ENCODE assay signal across 8 mouse cellular contexts in genomic region chr1:189887518-189887917, GRCm38 (mm10). TPM values are rescaled to one million over a fixed set of nuclear protein-coding genes. Genes with fewer than 3 reads are reported as not detected.
DNase-seq lines count a peak whose midpoint lies in the region; ATAC-seq lines count a peak whose summit lies in the region.

No protein-coding gene starts in this region.

- no peak overlapping the region for H3K27ac ChIP-seq in forebrain, embryonic 15.5 days (replicated peaks)
- no peak overlapping the region for H3K27ac ChIP-seq in hindbrain, embryonic 12.5 days

- no peak overlapping the region for H3K4me2 ChIP-seq in forebrain, embryonic 15.5 days (replicated peaks)
- H3K4me2 ChIP-seq in hindbrain, embryonic 12.5 days (replicated peaks) = no peak overlapping the region

- H3K9ac ChIP-seq in forebrain, embryonic 15.5 days (replicated peaks) = no peak overlapping the region
- no peak overlapping the region for H3K9ac ChIP-seq in hindbrain, embryonic 12.5 days

- 27% methylated on average over 7 of the region's 7 CpGs for WGBS in forebrain, embryonic 15.5 days
- 33% methylated on average over 7 of the region's 7 CpGs for WGBS in hindbrain, embryonic 12.5 days

- peak; percentile 93 for DNase-seq in heart, adult 11 months
- no peak for DNase-seq in heart, postnatal 25 days (ENCODE audit: low spot score)
- peak; percentile 69 for DNase-seq in cerebellum, adult 11 months
- DNase-seq in layer of hippocampus, postnatal 36 days = peak; percentile 55 to 60
- peak; percentile 69 for DNase-seq in skeletal muscle tissue, adult 2 months (ENCODE audit: low read depth, low spot score)

- ATAC-seq in forebrain, embryonic 15.5 days (replicated peaks) = peak; percentile 66
- ATAC-seq in hindbrain, embryonic 12.5 days (ENCODE audit: low FRiP score) = peak; percentile 64
- ATAC-seq in megakaryocyte-erythroid progenitor cell, adult 5-6 weeks (replicated peaks; ENCODE audit: low FRiP score, low TSS enrichment, poor library complexity, severe bottlenecking) = peak; percentile 63

- no peaks in the 10 kb centered on the region for H3K4me1 ChIP-seq in forebrain, embryonic 15.5 days
- H3K4me1 ChIP-seq in hindbrain, embryonic 12.5 days = peaks cover 21% of the 10 kb centered on the region

- H3K9me3 ChIP-seq in forebrain, embryonic 15.5 days = no peaks in the 10 kb centered on the region
- H3K9me3 ChIP-seq in hindbrain, embryonic 12.5 days (replicated peaks) = no peaks in the 10 kb centered on the region

- intact Hi-C loops in heart, postnatal 25 days (cut with DNase I) = loop anchor here (1.0 to 5.0 kb wide), 3 partner anchors 35 to 910 kb away; partner anchors contain the start of gene Smyd2

- no peak overlapping the region for H3K4me3 ChIP-seq in forebrain, embryonic 15.5 days
- no peak overlapping the region for H3K4me3 ChIP-seq in hindbrain, embryonic 12.5 days

- H3K27me3 ChIP-seq in forebrain, embryonic 15.5 days = no peaks in the 10 kb centered on the region
- no peaks in the 10 kb centered on the region for H3K27me3 ChIP-seq in hindbrain, embryonic 12.5 days

- no peaks in the 10 kb centered on the region for H3K36me3 ChIP-seq in forebrain, embryonic 15.5 days
- H3K36me3 ChIP-seq in hindbrain, embryonic 12.5 days = no peaks in the 10 kb centered on the region

RNA-seq across cellular contexts. Expression of gene Smyd2, which starts 34.6 kb away (rescaled TPM):
- total RNA-seq in heart, postnatal 25 days (2021) = 100 to 1,000 TPM; 105 to 109 TPM
- polyA plus RNA-seq in forebrain, embryonic 15.5 days (2015; fragmentation: Nextera tagmentation; extraction: Ambion mirVana) = 65.8 and 69.9 TPM in 2 replicates
- polyA plus RNA-seq in hindbrain, embryonic 12.5 days (2016; fragmentation: Nextera tagmentation; extraction: Ambion mirVana) = 46.2 and 49.8 TPM in 2 replicates
- 10 to 100 TPM; 74.5 to 77.0 TPM for total RNA-seq in layer of hippocampus, postnatal 36 days (2021)
- total RNA-seq in megakaryocyte-erythroid progenitor cell, adult 5-6 weeks (2014; fragmentation: Nextera tagmentation) = 101 and 125 TPM in 2 replicates
- 152 and 155 TPM in 2 replicates for total RNA-seq in megakaryocyte-erythroid progenitor cell, adult 5-6 weeks (2017)
